23 mouse cellular contexts compared by ENCODE assay signal in genomic region chr5:53902757-53903156, GRCm38 (mm10).
A peak's percentile ranks its signal among the peaks of the same experiment; 100 is the strongest.
DNase-seq lines count a peak whose midpoint lies in the region; ATAC-seq lines count a peak whose summit lies in the region.
"Had no signal": no experiment of that assay in that cellular context is flagged by ENCODE, and none has a peak within 500 bp of the region (broad histone marks: within the 10 kb centered on the region; RNA-seq: fewer than 3 reads in every experiment).

No protein-coding gene starts in this region.

- peaks cover 2% of the 10 kb centered on the region; the same call in 1 of the 2 replicates for H3K4me1 ChIP-seq in lung, embryonic 16.5 days (replicated peaks; ENCODE audit: control insufficient read depth, insufficient read depth, low read length)
- H3K4me1 ChIP-seq in midbrain, embryonic 11.5 days (ENCODE audit: control insufficient read depth, insufficient read depth, low read length) = no peaks in the 10 kb centered on the region
- no peaks in the 10 kb centered on the region for H3K4me1 ChIP-seq in midbrain, embryonic 15.5 days
- H3K4me1 ChIP-seq: embryonic facial prominence, embryonic 13.5 days; embryonic facial prominence, embryonic 15.5 days; forebrain, embryonic 10.5 days; forebrain, embryonic 12.5 days had no signal

- no peak overlapping the region for H3K9ac ChIP-seq in lung, embryonic 16.5 days (ENCODE audit: low read length)
- H3K9ac ChIP-seq in midbrain, embryonic 11.5 days (ENCODE audit: low read length) = no peak overlapping the region
- no peak overlapping the region for H3K9ac ChIP-seq in midbrain, embryonic 15.5 days
- H3K9ac ChIP-seq: embryonic facial prominence, embryonic 13.5 days; embryonic facial prominence, embryonic 15.5 days; forebrain, embryonic 12.5 days had no signal

- H3K4me3 ChIP-seq in lung, embryonic 16.5 days (ENCODE audit: low read length) = no peak overlapping the region
- H3K4me3 ChIP-seq in midbrain, embryonic 11.5 days (ENCODE audit: low read depth, low read length) = no peak overlapping the region
- H3K4me3 ChIP-seq in midbrain, embryonic 15.5 days = no peak overlapping the region
- H3K4me3 ChIP-seq: embryonic facial prominence, embryonic 13.5 days; embryonic facial prominence, embryonic 15.5 days; erythroblast, embryonic 14.5 days; forebrain, embryonic 10.5 days; forebrain, embryonic 12.5 days had no signal

- no peak; the same call in 1 of the 2 replicates for ATAC-seq in lung, embryonic 16.5 days (ENCODE audit: low read depth)
- no peak for ATAC-seq in midbrain, embryonic 11.5 days (ENCODE audit: low FRiP score)
- ATAC-seq in midbrain, embryonic 15.5 days (replicated peaks) = no peak
- ATAC-seq: forebrain, embryonic 14.5 days had no signal

- H3K36me3 ChIP-seq in lung, embryonic 16.5 days (ENCODE audit: control insufficient read depth, insufficient read depth, low read length) = peaks cover 3% of the 10 kb centered on the region
- H3K36me3 ChIP-seq in midbrain, embryonic 11.5 days (ENCODE audit: control insufficient read depth, insufficient read depth, low read length) = no peaks in the 10 kb centered on the region
- 0 out of 2 replicates have a peak, but pooled peaks cover 10% of the 10 kb centered on the region for H3K36me3 ChIP-seq in midbrain, embryonic 15.5 days (replicated peaks)

- 51% methylated on average over 3 of the region's 3 CpGs for WGBS in lung, embryonic 16.5 days
- 94% methylated on average over 3 of the region's 3 CpGs for WGBS in midbrain, embryonic 11.5 days
- 86% methylated on average over 3 of the region's 3 CpGs for WGBS in midbrain, embryonic 15.5 days

- H3K9me3 ChIP-seq in lung, embryonic 16.5 days (ENCODE audit: control insufficient read depth, low read length) = no peaks in the 10 kb centered on the region
- no peaks in the 10 kb centered on the region for H3K9me3 ChIP-seq in midbrain, embryonic 11.5 days (ENCODE audit: control insufficient read depth, low read length)
- H3K9me3 ChIP-seq in midbrain, embryonic 15.5 days = no peaks in the 10 kb centered on the region
- H3K9me3 ChIP-seq: embryonic facial prominence, embryonic 13.5 days; embryonic facial prominence, embryonic 15.5 days; forebrain, embryonic 10.5 days; forebrain, embryonic 12.5 days had no signal

- H3K27me3 ChIP-seq in lung, embryonic 16.5 days (ENCODE audit: control insufficient read depth, insufficient read depth, low read depth, low read length) = no peaks in the 10 kb centered on the region
- H3K27me3 ChIP-seq in midbrain, embryonic 11.5 days (ENCODE audit: control insufficient read depth, insufficient read depth, low read length) = no peaks in the 10 kb centered on the region
- H3K27me3 ChIP-seq in midbrain, embryonic 15.5 days (replicated peaks) = no peaks in the 10 kb centered on the region
- H3K27me3 ChIP-seq: embryonic facial prominence, embryonic 13.5 days; embryonic facial prominence, embryonic 15.5 days; forebrain, embryonic 12.5 days had no signal

- DNase-seq in lung, postnatal 4 days = no peak
- DNase-seq in lung, postnatal 10 days = peak; percentile 22
- DNase-seq in lung, adult 18-20 months = no peak
- DNase-seq in midbrain, embryonic 11.5 days (ENCODE audit: low spot score, missing footprints) = peak; percentile 17
- no peak for DNase-seq in thymus, postnatal 4 days
- DNase-seq: adrenal gland, adult 2 months; adrenal gland, postnatal 10 days; adrenal gland, postnatal 25 days; cerebellum, adult 11 months; cerebellum, adult 18-20 months; cerebellum, adult 8-10 months; cerebellum, adult 9-11 months; cerebellum, postnatal 14 days; cerebellum, postnatal 36 days; embryo, embryonic 11 days had no signal

- H3K4me2 ChIP-seq in lung, embryonic 16.5 days (ENCODE audit: low read depth, low read length) = no peak overlapping the region
- no peak overlapping the region for H3K4me2 ChIP-seq in midbrain, embryonic 11.5 days
- no peak overlapping the region for H3K4me2 ChIP-seq in midbrain, embryonic 15.5 days
- H3K4me2 ChIP-seq: embryonic facial prominence, embryonic 13.5 days; embryonic facial prominence, embryonic 15.5 days; forebrain, embryonic 12.5 days had no signal

- peak overlapping the region; percentile 44 for H3K27ac ChIP-seq in lung, embryonic 16.5 days (ENCODE audit: low read length)
- no peak overlapping the region for H3K27ac ChIP-seq in midbrain, embryonic 11.5 days (ENCODE audit: low read depth, low read length)
- H3K27ac ChIP-seq in midbrain, embryonic 15.5 days = no peak overlapping the region
- H3K27ac ChIP-seq: embryonic facial prominence, embryonic 13.5 days; embryonic facial prominence, embryonic 15.5 days; forebrain, embryonic 10.5 days; forebrain, embryonic 12.5 days had no signal

Comparison
In these comparisons a context has a peak if more than half of its experiments do, and no peak if none do; other contexts are left out.
1. DNase-seq: peak in lung, postnatal 10 days (single experiment) and midbrain, embryonic 11.5 days (single experiment); none in lung, postnatal 4 days (0 of 2), lung, adult 18-20 months (0 of 2) and thymus, postnatal 4 days (single experiment).